In genomic region chr15:26673239-26673859, GRCm38 (mm10) we compare ENCODE assay signal across 8 mouse cellular contexts.
DNase-seq lines count a peak whose midpoint lies in the region; ATAC-seq lines count a peak whose summit lies in the region.

No protein-coding gene starts in this region.

- H3K9ac ChIP-seq in kidney, embryonic 15.5 days: no peak overlapping the region

- no peaks in the 10 kb centered on the region for H3K27me3 ChIP-seq in kidney, embryonic 15.5 days

- H3K27ac ChIP-seq in kidney, embryonic 15.5 days: no peak overlapping the region

- 62% methylated on average over 5 of the region's 5 CpGs for WGBS in kidney, embryonic 15.5 days

- H3K4me1 ChIP-seq in kidney, embryonic 15.5 days: no peaks in the 10 kb centered on the region

- no peak for ATAC-seq in kidney, embryonic 15.5 days (replicated peaks; ENCODE audit: low FRiP score)
- no peak for ATAC-seq in megakaryocyte, adult 5-6 weeks (ENCODE audit: poor library complexity, severe bottlenecking)

- H3K4me2 ChIP-seq in kidney, embryonic 15.5 days: no peak overlapping the region

- peak; percentile 36 for DNase-seq in adrenal gland, postnatal 14 days
- no peak for DNase-seq in adrenal gland, adult 2 months
- peak; percentile 11 for DNase-seq in kidney, adult 18-20 months
- peak; percentile 73 for DNase-seq in Muller cell, postnatal 12 days (ENCODE audit: inconsistent ontology term)
- DNase-seq in kidney, postnatal 25 days: peak; percentile 49 to 58
- DNase-seq in thymus, postnatal 25 days: no peak

- no peaks in the 10 kb centered on the region for H3K36me3 ChIP-seq in kidney, embryonic 15.5 days

- H3K9me3 ChIP-seq in kidney, embryonic 15.5 days (replicated peaks): no peaks in the 10 kb centered on the region

- no peak overlapping the region for H3K4me3 ChIP-seq in kidney, embryonic 15.5 days (replicated peaks)

Comparison
In these comparisons a context has a peak if more than half of its experiments do, and no peak if none do; other contexts are left out.
1. DNase-seq: peak in adrenal gland, postnatal 14 days (single experiment), kidney, adult 18-20 months (single experiment), Muller cell, postnatal 12 days (single experiment) and kidney, postnatal 25 days (2 of 2); none in adrenal gland, adult 2 months (single experiment) and thymus, postnatal 25 days (single experiment).